Mouse (Mus musculus): ENCODE results near the gene Cbfa2t3.

The Cbfa2t3 gene

DNA sequence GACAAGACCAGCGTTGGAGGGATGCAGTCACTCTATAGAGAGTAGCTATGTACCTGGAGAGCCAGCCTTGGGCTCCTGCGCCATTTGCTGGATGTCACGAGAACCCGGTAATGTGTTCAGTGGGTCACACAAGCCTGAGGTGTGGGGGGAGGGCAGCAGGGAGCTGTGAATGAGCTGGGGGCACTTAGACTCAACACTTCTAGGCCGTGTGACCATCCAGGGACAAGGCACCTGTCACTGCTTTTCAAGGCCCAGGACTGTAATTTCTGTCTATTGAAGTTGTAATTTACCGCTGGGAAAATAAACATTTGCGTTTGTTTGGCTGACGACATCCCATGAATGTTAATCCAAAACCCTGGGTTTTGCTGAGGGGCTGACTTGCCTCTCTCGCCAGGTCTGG, 12.0 kb downstream of the Cbfa2t3 start:
- DNase-seq: no peak

DNA sequence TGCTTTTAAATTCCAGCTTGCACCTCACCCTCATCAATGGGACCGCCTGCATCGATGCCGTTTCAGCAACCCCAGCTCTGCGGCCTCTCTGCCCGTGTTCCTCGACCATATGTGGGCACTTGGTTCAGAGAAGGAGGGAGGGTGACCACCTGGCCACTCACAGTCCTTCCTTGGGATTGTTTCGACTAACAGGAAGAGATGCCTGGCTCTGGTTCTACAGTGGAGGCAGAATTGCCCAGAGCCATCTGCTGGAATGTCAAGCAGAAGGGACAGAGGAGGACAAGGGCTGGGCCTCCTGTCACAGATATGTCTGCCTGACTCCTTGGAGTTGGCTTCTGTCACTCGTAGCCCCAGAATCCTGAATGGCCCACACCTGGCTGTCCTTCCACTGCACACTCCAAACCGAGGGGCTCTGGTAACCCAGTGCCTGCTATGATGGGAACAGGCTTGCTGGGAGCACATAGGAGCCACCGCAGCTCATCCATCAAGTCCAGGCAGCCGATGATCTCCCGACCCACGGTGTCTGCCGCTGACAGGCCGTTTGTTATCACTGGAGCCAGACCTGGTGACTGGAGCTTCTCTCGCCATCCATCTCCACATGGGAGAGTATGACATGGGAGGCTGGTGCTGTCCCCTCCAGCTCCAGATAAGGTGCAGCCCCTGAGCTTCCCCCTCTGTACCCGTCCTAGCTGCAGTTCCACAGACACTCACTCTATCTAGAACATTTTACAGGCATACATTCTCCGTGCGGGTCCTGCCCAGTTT, 13.6 kb downstream of the Cbfa2t3 start:
- no peak for DNase-seq

DNA sequence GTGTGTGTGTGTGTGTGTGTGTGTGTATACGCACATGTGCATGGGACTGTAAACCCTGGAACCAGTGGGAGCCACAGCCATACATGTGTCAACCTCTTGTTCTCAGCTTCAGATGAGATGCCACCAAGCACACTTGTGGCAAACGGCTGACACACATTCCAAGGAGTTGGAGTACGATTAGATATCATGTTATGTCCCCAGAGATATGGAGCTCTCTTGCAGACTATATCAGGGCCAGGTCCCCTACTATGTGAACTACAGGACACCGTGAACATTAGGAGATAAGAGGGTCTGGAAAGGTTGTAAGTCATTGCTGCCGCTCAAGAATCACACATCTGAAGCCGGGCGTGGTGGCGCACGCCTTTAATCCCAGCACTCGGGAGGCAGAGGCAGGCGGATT, 16.1 kb downstream of the Cbfa2t3 start:
- DNase-seq: no peak

DNA sequence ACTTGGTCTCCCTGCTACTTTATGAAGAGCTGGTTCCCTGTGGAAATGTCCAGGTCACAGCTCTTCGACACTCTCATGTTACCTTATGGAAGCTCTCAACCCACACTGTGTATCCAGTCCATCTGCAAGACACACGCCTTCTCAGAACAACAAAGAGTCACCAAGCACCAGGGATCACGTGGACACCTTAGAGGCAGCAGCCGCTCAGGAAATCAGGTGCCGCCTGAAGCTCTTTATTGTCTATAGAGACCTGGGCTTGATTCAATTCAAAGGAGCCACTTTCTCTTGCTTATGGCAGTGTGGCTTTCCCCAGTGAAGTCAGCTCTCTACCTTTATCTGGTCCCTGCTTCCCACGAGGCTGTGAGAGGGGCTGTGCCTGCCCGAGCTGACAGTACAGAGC, 18.7 kb downstream of the Cbfa2t3 start:
- DNase-seq: no peak

DNA sequence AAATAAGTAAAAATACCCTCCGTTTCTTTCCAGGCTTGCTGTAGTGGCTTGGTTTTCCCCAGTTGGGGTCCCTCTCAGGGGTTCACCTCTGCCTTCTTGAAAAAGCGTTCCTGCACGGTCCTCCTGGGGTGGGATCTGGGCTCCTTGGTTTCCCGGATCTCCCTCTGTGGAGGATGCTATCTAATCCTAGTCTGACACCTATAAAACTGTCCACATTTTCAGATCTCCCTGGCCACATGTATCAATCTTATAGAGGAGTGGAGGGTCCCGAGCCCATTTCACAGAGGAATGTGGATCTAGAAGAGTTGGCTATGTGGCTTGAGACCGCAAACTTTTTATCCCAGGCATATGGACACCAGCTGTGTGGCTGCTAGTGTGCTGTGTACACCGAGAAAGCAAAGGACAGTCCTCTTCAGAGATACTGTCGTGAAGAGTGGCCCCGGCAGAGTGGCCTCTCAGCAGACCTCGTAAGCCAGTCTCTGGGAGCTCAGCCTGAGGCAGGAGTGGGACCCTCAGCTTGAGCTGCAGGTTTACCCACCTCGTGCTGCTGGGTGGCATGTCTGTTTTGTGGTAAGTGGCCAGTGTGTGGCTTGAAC, 19.5 kb downstream of the Cbfa2t3 start:
- DNase-seq: no peak

DNA sequence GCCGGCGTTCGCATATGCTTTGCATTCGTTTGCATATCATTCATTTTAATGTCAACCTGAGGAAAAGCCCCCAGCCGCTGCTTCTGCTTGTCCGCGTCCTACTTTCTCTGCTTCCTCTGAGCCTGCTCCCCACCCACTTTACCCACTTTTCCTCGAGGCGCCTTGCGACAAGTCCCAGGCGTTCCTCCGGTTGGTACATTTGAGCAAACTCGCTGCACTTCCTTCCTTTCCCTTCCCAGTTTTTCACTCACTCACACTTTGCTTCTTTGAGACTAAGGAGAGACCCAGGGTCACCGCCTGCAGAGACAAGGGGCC, 20.1 kb downstream of the Cbfa2t3 start:
- no peak for DNase-seq

DNA sequence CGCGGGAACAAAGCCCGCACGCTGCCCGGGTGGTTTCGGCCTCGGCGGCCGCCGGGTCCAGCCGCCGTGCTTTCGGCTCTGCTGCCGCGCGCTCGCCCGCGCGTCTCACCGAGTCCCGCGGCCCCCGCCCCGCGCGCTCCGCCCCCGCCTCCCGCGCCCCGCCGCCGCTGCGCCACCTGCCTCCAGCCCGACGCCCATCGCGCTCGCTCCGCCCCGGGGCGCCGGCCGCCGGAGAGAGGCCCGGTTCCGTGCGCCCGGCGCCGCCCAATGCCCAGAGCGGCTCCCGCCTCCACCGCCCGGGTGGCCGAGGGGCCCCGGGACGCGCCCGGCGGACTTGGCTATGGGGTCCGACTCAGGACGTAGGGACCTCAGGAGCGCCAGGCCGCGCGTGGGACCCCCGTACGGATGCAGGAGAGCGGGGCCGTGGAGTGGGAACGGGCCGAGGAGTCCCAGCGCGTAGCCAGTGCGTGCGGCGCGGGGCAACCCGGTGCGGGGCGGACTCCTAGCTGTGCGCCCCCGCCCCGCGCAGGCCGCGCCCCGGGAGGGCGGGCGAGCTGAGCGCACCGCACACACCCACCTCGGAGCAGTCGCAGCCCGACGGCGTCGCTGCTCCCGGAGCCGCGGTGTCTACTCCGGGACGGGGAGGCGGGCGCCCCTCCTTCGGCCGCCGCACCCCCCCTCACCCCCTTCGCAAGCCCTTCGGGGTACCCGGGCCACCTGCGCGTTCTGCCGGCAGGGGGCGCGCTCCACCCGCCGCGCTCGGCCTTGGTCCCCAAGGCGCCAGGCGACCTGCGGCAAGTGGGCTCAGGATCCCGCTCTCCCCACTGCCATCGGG, 20.6 kb downstream of the Cbfa2t3 start:
- peak; percentile 74 for DNase-seq

DNA sequence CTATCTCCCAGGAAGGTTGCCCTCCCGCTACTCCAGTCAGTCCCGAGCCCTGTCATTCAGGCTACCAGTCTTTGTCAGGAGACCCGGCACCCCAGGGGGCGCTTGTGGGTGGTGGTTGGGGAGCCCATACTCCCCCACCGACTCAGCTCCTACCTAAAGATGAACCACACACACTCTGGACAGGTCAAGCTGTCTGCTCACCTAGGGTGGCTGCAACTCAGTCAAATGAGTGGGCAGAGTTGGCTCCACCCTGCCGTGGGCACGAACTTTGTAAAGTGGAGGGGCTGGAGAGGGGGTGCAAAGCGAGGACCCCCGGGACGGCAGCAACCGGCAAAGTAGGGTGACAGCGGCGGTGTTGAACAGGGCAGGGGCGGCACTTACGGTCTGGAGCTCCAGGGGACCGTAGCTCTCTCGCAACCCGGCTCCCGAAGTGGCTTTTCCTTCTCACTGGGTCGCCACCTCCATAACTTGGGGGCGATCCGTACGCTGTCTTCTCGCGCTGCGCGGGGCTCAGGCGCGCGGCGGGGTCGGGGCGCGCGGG, 21.4 kb downstream of the Cbfa2t3 start:
- DNase-seq: no peak

DNA sequence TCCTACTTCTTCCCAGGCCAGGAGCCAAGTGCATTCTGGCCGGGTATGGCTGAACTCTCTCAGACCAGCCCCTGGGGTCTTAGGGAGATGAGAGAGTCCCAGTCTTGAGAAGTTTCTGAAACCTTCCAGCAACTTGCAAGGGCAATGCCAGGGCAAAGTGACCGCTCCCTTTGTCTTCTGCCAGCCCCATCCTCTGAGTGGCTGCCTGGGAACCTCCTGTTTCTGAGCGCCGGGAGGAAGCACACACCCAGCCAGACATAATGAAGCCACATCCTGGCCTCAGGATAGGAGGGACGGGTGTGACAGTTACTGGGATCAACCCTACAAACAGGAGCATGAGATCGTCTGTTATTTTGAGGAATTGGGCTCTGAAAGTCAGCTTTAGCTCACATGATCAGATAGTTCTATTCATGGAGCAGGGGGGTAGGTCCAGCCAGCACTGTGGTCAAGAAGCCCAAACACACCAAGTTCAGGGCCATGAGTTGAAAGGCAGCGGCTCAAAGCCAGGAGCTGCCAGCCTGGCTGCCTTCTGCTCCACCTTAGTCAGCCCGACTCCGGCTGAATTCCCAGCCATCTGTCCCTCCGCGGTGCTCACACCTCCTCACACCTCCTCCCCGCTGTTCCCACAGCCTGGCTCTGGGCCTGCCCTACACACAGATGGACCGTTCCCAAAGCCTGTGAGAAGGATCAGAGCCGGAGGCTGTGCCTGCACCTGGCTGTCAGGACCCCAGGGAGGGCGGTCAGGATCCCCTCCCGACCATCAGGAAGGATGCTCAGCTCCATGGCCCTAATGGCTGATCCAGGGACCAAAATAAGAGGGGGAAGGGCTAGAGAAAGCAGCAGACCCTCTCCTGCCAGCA, 22.1 kb downstream of the Cbfa2t3 start:
- peak; percentile 72 for DNase-seq

DNA sequence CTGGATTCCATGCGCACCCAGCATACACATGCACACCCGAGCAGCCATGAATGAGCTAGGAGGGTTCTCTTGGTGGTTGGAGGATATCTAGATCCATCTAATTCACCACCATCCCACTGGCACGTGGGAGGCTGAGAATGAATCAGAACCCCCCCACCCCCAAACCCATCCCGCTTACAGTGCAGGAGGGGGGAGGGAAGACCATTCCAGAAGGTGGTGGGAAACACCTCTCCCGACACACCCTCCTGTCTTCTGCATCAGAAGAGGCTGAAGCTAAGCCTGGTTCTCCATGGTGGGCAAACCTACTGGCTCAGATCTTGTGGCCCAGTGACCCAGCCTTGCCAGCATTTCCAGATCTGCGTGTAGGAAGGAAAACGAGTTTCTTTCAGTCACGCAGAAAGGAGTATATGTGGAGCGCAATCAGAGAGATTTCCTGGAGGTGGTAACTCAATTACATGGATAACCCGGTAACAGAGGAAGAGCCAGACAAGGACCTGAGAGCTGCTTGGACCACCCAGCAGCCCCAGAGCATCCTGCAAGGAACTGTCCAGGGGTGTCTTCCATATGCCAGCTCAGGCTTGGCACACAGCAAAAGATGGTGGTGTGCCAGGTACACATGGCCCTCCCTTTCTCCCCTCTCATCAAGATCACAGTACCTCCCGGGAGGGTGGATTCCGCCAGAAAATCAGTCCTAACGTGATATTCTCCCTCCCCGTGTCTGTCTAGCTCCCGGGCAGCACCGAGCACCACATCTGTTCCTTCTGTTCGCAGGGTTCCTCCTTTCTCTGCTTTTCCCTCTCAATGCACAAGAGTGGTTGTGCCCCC, 23.1 kb downstream of the Cbfa2t3 start:
- no peak for DNase-seq

DNA sequence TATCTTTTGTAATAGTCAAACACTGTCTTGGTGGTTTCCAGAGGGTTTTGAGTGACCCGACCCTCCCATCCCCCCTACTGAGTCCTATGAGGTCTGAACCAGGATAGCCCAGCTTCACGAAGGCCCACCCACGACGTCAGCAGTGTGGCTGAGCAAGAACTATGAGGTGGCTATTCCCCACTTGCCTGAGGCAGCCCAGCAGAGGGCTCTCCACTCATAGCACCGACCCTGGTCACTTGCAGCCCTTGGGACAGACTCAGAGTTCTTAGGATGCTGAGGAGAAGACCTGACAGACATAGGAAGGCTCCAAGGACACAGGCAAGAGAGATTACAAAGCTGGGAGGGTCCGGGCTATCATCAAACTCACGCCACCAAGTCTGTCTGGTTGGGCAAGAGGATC, 23.9 kb downstream of the Cbfa2t3 start:
- DNase-seq: no peak

DNA sequence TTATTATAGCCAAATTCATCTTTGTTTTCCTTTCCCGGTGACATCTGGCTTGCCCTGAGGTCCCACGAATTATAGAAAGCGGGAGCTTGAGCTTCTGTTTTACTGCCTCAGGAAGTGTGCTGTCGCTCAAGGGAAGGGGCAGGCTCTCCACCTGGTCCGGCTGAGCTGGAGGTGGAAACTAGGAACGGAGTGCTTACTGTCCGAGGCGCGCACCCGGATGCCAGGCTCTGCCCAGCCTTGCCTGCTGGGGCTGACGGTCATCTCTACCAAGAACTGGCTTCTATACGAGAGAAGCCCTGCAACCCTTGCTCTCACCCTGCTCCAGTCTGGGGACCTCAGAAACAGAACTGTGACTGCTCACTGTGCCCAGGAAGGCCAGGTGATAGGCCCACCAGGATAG, 24.9 kb downstream of the Cbfa2t3 start:
- DNase-seq: no peak

DNA sequence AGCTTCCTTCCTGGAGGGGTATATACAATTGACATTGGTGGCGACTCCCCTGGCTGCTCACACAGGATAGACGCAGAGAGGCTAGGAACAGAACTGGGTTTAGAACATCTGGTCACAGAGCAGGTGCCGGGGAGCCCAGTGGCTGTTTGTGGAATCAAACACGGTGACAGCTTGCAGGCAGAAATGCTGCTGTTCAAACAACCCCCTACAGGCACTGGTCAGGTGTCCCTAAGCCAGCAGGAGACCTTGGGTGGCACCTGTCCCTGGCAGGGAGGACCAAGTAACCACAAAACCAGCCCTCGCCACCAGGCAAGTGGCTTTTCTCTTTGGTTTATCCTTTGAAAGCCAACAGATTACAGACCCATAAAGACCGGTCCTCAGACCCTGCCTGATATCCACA, 27.0 kb downstream of the Cbfa2t3 start:
- DNase-seq: no peak

DNA sequence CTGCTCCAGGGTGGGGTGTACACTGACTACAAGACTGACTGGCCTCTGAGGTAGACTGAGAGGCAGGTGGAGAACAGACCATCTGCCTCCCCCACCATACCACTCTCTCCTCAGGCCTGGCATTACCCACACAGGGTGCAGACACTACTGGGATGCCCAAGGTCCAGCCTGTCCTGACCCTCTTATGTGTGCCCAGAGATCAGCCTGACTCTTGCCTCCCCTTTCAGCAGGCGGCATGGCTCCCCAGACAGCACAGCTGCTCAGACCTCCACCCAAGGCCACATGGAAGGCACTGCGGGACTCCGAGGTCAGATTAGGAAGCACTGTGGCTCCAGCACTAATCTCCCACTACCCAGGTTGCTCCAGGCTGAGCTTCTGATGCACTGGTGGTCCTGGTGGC, 28.2 kb downstream of the Cbfa2t3 start:
- DNase-seq: no peak

DNA sequence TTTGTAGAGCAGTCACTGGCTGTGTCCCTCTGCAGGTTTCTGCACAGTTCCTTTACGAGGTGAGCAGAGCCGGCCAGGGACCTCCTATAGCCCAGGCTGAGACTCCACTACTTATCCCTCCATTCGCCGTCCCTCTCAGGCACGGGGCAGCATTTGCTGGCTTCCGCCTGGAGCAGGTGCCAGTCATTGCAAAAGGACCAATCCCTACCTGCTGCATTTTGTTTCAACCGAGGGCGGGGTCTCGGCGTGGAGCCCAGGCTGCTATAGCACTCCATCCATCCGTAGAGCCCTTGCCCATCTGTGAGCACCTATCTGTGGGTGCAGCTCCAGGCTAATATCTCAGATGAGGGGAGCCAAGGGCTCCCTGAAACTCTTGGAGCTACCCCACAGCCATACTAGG, 28.9 kb downstream of the Cbfa2t3 start:
- DNase-seq: no peak

DNA sequence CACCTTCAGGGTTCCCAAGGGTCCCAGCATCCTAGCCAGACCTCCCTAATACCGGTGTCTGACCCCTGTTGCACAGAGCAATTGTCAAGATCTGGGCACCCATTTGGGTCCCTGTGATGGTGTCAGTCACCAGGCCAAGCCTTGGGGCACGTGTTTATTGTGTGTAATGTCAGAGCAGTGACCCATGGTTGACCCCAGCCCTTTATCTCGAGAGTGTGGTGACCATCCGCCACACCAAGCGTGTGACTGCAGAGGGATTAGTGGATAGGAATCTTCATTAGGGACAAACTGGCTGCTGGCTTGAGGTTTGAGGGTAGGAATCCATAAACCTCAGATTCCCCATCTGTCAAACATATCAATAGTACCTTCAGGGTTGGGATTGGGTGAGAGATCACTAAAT, 29.5 kb downstream of the Cbfa2t3 start:
- DNase-seq: no peak

DNA sequence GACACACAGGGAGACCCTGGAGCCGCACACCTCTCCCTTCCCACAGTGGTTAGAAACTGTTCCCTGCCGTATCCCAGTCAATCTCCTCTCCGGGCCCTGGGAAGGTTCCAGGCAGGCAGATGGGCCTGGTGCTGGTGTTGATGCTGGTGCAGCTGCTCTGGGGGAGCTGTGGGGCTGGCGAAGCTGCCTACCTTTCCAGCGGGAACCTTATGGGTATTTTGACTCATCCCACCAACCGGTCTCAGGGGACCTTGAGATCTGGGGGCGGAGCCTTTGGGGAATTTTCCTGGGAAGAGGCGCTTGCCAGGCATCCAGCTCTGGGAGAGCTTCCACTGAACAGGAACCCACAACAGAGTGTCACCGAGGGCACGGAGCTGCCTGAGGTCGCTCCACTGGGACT, 31.1 kb downstream of the Cbfa2t3 start:
- peak; percentile 48 for DNase-seq

DNA sequence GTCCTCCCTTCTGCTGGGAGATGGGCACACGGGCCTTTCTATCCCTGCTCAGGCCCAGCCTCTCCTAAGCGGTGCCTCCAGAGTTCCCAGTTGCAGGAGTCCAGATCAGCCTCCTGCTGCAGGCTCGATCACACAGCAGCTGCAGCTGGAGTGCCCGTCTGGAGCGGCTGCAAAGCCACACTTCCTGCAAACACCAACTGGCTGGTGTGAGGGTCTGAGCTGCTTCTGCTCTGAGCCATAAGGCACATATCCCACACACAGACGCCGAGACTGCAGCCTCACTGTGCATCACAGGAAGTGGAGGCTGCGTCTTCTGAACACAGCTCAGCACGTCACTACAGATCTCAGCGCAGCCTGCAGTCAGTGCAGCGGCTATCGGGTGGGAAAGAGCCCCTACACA, 32.1 kb downstream of the Cbfa2t3 start:
- DNase-seq: no peak

DNA sequence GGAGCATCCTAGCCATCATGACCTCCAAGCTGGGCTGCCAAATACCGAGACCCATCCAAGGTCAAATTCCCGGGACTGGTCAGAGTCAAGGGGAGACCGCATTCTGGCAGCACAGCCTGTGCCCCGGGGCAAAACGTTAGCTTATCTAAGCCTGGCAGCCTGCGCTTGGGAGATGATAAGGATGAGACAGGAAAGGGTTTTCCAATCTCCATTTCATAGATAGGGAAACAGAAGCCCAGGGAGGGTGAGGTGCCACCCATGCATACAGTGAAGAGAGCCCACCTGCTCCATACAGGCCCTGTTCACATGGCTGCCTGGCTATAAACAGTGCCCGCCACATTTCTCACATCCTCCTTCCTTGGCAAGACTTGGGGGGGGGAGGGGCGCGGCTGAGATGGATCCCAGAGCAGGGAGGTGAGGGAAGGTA, 32.6 kb downstream of the Cbfa2t3 start:
- peak; percentile 53 for DNase-seq

DNA sequence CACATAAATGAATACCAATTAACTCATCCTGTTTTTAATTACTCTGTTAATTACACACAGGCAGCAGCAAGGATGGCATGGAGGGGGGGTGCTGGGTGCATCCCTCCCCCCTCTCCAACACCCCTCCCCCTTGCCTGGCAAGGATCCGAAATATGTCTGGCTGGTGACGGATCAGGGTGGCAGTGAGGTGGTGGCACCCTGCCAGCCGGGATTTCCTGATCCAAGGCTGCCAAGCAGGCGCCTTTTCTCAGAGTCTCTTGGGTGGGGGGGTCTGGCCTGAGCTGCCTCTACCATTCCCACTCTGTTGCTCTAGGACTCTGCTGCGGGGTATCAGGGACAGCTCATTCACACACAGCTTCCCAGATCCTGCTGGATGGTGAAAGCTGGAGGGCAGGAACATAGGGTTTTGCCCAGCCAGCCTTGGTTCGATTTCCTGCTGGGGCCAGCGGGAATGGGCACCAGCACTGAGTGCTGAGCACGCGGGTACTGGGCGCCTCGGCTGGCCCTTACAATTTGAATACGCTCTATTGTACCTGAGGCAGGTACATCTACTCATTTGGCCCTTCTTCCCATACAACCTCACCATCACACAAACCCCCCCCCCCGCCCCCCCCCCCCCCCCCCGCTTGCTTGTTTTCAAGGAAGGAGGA, 33.1 kb downstream of the Cbfa2t3 start:
- peak; percentile 64 for DNase-seq

DNA sequence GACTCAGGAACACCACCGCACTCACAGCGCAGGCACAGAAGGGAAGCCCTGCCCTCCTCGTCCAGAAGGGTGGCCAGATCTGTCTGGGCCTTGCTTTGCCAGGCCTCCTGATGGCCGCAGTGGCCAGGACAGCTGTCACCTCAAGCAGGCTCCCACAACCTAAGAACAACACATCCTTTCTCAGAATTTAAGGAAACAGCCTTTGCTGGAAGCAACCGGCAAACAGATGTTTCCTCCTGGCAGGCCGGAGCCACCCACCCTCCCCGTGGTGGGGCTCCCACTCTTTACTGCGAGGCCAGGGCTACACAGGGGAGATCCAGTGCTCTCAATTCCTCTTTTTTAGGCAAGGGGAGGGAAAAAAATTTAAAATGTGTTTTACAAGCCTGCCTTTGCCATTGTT, 33.7 kb downstream of the Cbfa2t3 start:
- DNase-seq: peak; percentile 70

Measured in kidney, adult 9 months (tissue).